Mouse (Mus musculus) stomach, embryonic 16.5 days (tissue): ENCODE results near the gene Shc3. TPM values are rescaled to one million over a fixed set of nuclear protein-coding genes. Genes with fewer than 3 reads are reported as not detected.

Experiments used
- ATAC-seq: fragments of 200-750 bp; cut with Nextera tagmentation; 2 replicates; pipeline ENCODE4 v1.8.0; 2017; ENCODE audit warnings: moderate number of reproducible peaks, moderate TSS enrichment; ENCODE audit not compliant: insufficient read depth, low FRiP score
- H3K27ac ChIP-seq: fragments of 300-500 bp; sonication (generic); 2 replicates; pipeline ENCODE4 v1.5.1; 2014; ENCODE audit warnings: low read length
- H3K27me3 ChIP-seq: fragments of 300-500 bp; sonication (generic); 2 replicates; pipeline ENCODE4 v1.6.1; 2014; ENCODE audit warnings: low read length, control low read depth, mixed read lengths; ENCODE audit not compliant: control insufficient read depth, insufficient read depth
- H3K36me3 ChIP-seq: fragments of 300-500 bp; sonication (generic); 2 replicates; pipeline ENCODE4 v1.6.1; 2014; ENCODE audit warnings: low read length; ENCODE audit not compliant: control insufficient read depth, insufficient read depth
- H3K4me1 ChIP-seq: fragments of 300-500 bp; sonication (generic); 2 replicates; pipeline ENCODE4 v1.6.1; 2014; ENCODE audit warnings: low read length, control low read depth, mixed read lengths; ENCODE audit not compliant: control insufficient read depth, insufficient read depth
- H3K4me2 ChIP-seq: fragments of 300-500 bp; sonication (generic); 2 replicates; pipeline ENCODE4 v1.6.1; 2014; ENCODE audit warnings: low read depth, low read length, mixed read lengths
- H3K4me3 ChIP-seq: fragments of 300-500 bp; sonication (generic); replicated peaks from 2 replicates; pipeline ENCODE4 v1.5.1; 2014; ENCODE audit warnings: mild to moderate bottlenecking, low read length
- H3K9ac ChIP-seq: fragments of 300-500 bp; sonication (generic); 2 replicates; pipeline ENCODE4 v1.6.1; 2014; ENCODE audit warnings: low read length
- H3K9me3 ChIP-seq: fragments of 300-500 bp; sonication (generic); replicated peaks from 2 replicates; pipeline ENCODE4 v1.6.1; 2016; ENCODE audit warnings: low read length, control low read depth; ENCODE audit not compliant: control insufficient read depth
- WGBS: fragments of 180-500 bp; shearing (Covaris S2); extraction: QIAGEN DNeasy Blood & Tissue Kit; methylation state at CpG from one replicate; pipeline ENCODE4 v1.1.7; 2014; 5-methylcytosine and 5-hydroxymethylcytosine counted together
- polyA plus RNA-seq: library from polyadenylated mRNA; unstranded; fragments of >200 nt; fragmentation: Nextera tagmentation; extraction: Ambion mirVana; gene quantifications from 2 replicates; pipeline ENCODE4 v1.2.1, GENCODE M21; 2015

Shc3 gene
- polyA plus RNA-seq, 1 experiment from 2014 or later = 0.14 TPM

GRCm38 (mm10) chr13:51480341-51481011 is 88.7 kb downstream of the Shc3 start:
- no peak for ATAC-seq
- 74% methylated on average over 11 of the region's 11 CpGs for WGBS
- Histone ChIP-seq H3K36me3 (no peaks in the 10 kb centered on the region), H3K27ac (no peak overlapping the region), H3K9me3 (no peaks in the 10 kb centered on the region), H3K4me2 (no peak overlapping the region), H3K9ac (no peak overlapping the region), H3K27me3 (no peaks in the 10 kb centered on the region), H3K4me3 (no peak overlapping the region), H3K4me1 (no peaks in the 10 kb centered on the region)

- ATAC-seq = no peak
- H3K36me3 ChIP-seq = no peaks in the 10 kb centered on the region
- 82% methylated on average over 11 of the region's 11 CpGs for WGBS
- no peak overlapping the region for H3K27ac ChIP-seq
- no peaks in the 10 kb centered on the region for H3K4me1 ChIP-seq
- H3K4me3 ChIP-seq = no peak overlapping the region
- H3K4me2 ChIP-seq = no peak overlapping the region
- H3K9ac ChIP-seq = no peak overlapping the region
- no peaks in the 10 kb centered on the region for H3K27me3 ChIP-seq
- H3K9me3 ChIP-seq = no peaks in the 10 kb centered on the region
These were observed 89.4 kb downstream of the Shc3 start for GRCm38 (mm10) chr13:51479826-51480225.

- Histone ChIP-seq H3K27me3 (no peaks in the 10 kb centered on the region), H3K4me1 (no peaks in the 10 kb centered on the region), H3K9ac (no peak overlapping the region), H3K36me3 (no peaks in the 10 kb centered on the region), H3K27ac (no peak overlapping the region), H3K4me2 (no peak overlapping the region), H3K4me3 (no peak overlapping the region), H3K9me3 (no peaks in the 10 kb centered on the region)
- WGBS = 79% methylated on average over 10 of the region's 10 CpGs
- no peak for ATAC-seq
These were observed 92.2 kb downstream of the Shc3 start for GRCm38 (mm10) chr13:51476991-51477390.

GRCm38 (mm10) chr13:51468697-51469250 is 100.4 kb downstream of the Shc3 start:
- Histone ChIP-seq H3K4me3 (no peak overlapping the region), H3K27me3 (no peaks in the 10 kb centered on the region), H3K36me3 (no peaks in the 10 kb centered on the region), H3K4me2 (no peak overlapping the region), H3K4me1 (no peaks in the 10 kb centered on the region), H3K27ac (no peak overlapping the region), H3K9ac (no peak overlapping the region), H3K9me3 (no peaks in the 10 kb centered on the region)
- ATAC-seq = no peak
- WGBS = 73% methylated on average over 17 of the region's 17 CpGs

- H3K27ac ChIP-seq = no peak overlapping the region
- H3K4me1 ChIP-seq = no peaks in the 10 kb centered on the region
- H3K9ac ChIP-seq = no peak overlapping the region
- ATAC-seq = no peak
- H3K36me3 ChIP-seq = no peaks in the 10 kb centered on the region
- WGBS = 79% methylated on average over 14 of the region's 14 CpGs
- H3K27me3 ChIP-seq = no peaks in the 10 kb centered on the region
- no peak overlapping the region for H3K4me2 ChIP-seq
- no peaks in the 10 kb centered on the region for H3K9me3 ChIP-seq
- H3K4me3 ChIP-seq = no peak overlapping the region
These were observed 102.9 kb downstream of the Shc3 start for GRCm38 (mm10) chr13:51466117-51466841.

GRCm38 (mm10) chr13:51464294-51464693 is 104.9 kb downstream of the Shc3 start:
- WGBS = 67% methylated on average over 4 of the region's 4 CpGs
- no peak overlapping the region for H3K9ac ChIP-seq
- H3K36me3 ChIP-seq = no peaks in the 10 kb centered on the region
- no peak overlapping the region for H3K4me3 ChIP-seq
- no peak overlapping the region for H3K4me2 ChIP-seq
- H3K4me1 ChIP-seq = no peaks in the 10 kb centered on the region
- no peaks in the 10 kb centered on the region for H3K27me3 ChIP-seq
- H3K9me3 ChIP-seq = no peaks in the 10 kb centered on the region
- H3K27ac ChIP-seq = no peak overlapping the region
- ATAC-seq = no peak

GRCm38 (mm10) chr13:51456190-51456878 is 112.9 kb downstream of the Shc3 start:
- Histone ChIP-seq H3K4me2 (no peak overlapping the region), H3K9ac (no peak overlapping the region), H3K4me3 (no peak overlapping the region), H3K27ac (no peak overlapping the region), H3K27me3 (no peaks in the 10 kb centered on the region), H3K9me3 (no peaks in the 10 kb centered on the region), H3K4me1 (no peaks in the 10 kb centered on the region), H3K36me3 (no peaks in the 10 kb centered on the region)
- ATAC-seq = no peak
- 26% methylated on average over 4 of the region's 4 CpGs for WGBS

- H3K27ac ChIP-seq = no peak overlapping the region
- ATAC-seq = no peak
- H3K36me3 ChIP-seq = no peaks in the 10 kb centered on the region
- H3K9ac ChIP-seq = no peak overlapping the region
- no peaks in the 10 kb centered on the region for H3K27me3 ChIP-seq
- no peak overlapping the region for H3K4me2 ChIP-seq
- H3K4me3 ChIP-seq = no peak overlapping the region
- 66% methylated on average over 4 of the region's 4 CpGs for WGBS
- H3K9me3 ChIP-seq = no peaks in the 10 kb centered on the region
- H3K4me1 ChIP-seq = no peaks in the 10 kb centered on the region
These were observed 122.7 kb downstream of the Shc3 start for GRCm38 (mm10) chr13:51446550-51446949.

- H3K27me3 ChIP-seq = no peaks in the 10 kb centered on the region
- no peak overlapping the region for H3K4me2 ChIP-seq
These were observed 126.3 kb downstream of the Shc3 start for GRCm38 (mm10) chr13:51442922-51443321.

More at GRCm38 (mm10) chr13:51442922-51443321, 126.3 kb downstream of the Shc3 start:
- Histone ChIP-seq H3K36me3 (no peaks in the 10 kb centered on the region), H3K9me3 (no peaks in the 10 kb centered on the region), H3K9ac (no peak overlapping the region), H3K4me1 (no peaks in the 10 kb centered on the region), H3K27ac (no peak overlapping the region), H3K4me3 (no peak overlapping the region)
- no peak for ATAC-seq
- WGBS = 75% methylated on average over 8 of the region's 8 CpGs
